Mouse (Mus musculus) liver, embryonic 16.5 days (tissue): ENCODE data around the gene Ctnnd1. TPM values are rescaled to one million over a fixed set of nuclear protein-coding genes. Genes with fewer than 3 reads are reported as not detected.

Experiments
- ATAC-seq: fragments of 200-750 bp; cut with Nextera tagmentation; 2 replicates; pipeline ENCODE4 v1.8.0; 2017; ENCODE audit warnings: low read depth, mild to moderate bottlenecking, moderate number of reproducible peaks, moderate library complexity
- H3K27ac ChIP-seq: fragments of 300-500 bp; sonication (generic); 2 replicates; pipeline ENCODE4 v1.5.1; 2014; ENCODE audit warnings: mild to moderate bottlenecking, low read length
- H3K27me3 ChIP-seq: fragments of 300-500 bp; sonication (generic); 2 replicates; pipeline ENCODE4 v1.6.1; 2014; ENCODE audit warnings: low read depth, low read length, mixed read lengths; ENCODE audit not compliant: control insufficient read depth, insufficient read depth
- H3K36me3 ChIP-seq: fragments of 300-500 bp; sonication (generic); 2 replicates; pipeline ENCODE4 v1.6.1; 2014; ENCODE audit warnings: mild to moderate bottlenecking; ENCODE audit not compliant: control insufficient read depth, insufficient read depth
- H3K4me1 ChIP-seq: fragments of 300-500 bp; sonication (generic); 2 replicates; pipeline ENCODE4 v1.6.1; 2014; ENCODE audit warnings: low read depth, low read length, mixed read lengths; ENCODE audit not compliant: control insufficient read depth
- H3K4me2 ChIP-seq: fragments of 300-500 bp; sonication (generic); 2 replicates; pipeline ENCODE4 v1.6.1; 2014; ENCODE audit warnings: low read depth, low read length, mixed read lengths
- H3K4me3 ChIP-seq: fragments of 300-500 bp; sonication (generic); 2 replicates; pipeline ENCODE4 v1.5.1; 2014; ENCODE audit warnings: low read depth, mild to moderate bottlenecking, low read length
- H3K9ac ChIP-seq: fragments of 300-500 bp; sonication (generic); 2 replicates; pipeline ENCODE4 v1.6.1; 2014; ENCODE audit warnings: low read depth, low read length
- H3K9me3 ChIP-seq: fragments of 300-500 bp; sonication (generic); replicated peaks from 2 replicates; pipeline ENCODE4 v1.6.1; 2016; ENCODE audit warnings: low read length; ENCODE audit not compliant: control insufficient read depth
- whole genome bisulfite sequencing: fragments of 180-500 bp; shearing (Covaris S2); extraction: QIAGEN DNeasy Blood & Tissue Kit; methylation state at CpG from one replicate; pipeline ENCODE4 v1.1.7; 2014; ENCODE audit not compliant: insufficient replicate concordance; 5-methylcytosine and 5-hydroxymethylcytosine counted together
- polyA plus RNA-seq: library from polyadenylated mRNA; unstranded; fragments of >200 nt; fragmentation: Nextera tagmentation; extraction: Ambion mirVana; gene quantifications from 2 replicates; pipeline ENCODE4 v1.2.1, GENCODE M21; 2015

Ctnnd1 gene
- polyA plus RNA-seq, 1 experiment from 2014 or later = 16.0 TPM

- H3K9me3 ChIP-seq = no peaks in the 10 kb centered on the region
- no peak overlapping the region for H3K9ac ChIP-seq
- no peak for ATAC-seq
- 69% methylated on average over 6 of the region's 6 CpGs for WGBS
- H3K4me1 ChIP-seq = no peaks in the 10 kb centered on the region
- H3K36me3 ChIP-seq = peaks cover 8% of the 10 kb centered on the region
- H3K27ac ChIP-seq = no peak overlapping the region
- no peak overlapping the region for H3K4me2 ChIP-seq
- H3K4me3 ChIP-seq = no peak overlapping the region
- H3K27me3 ChIP-seq = no peaks in the 10 kb centered on the region
These were observed 51.2 kb downstream of the Ctnnd1 start for GRCm38 (mm10) chr2:84599270-84599888.

GRCm38 (mm10) chr2:84597123-84597522 is 53.4 kb downstream of the Ctnnd1 start:
- no peaks in the 10 kb centered on the region for H3K9me3 ChIP-seq
- no peak for ATAC-seq
- no peak overlapping the region for H3K27ac ChIP-seq
- no peak overlapping the region for H3K9ac ChIP-seq
- WGBS = 66% methylated on average over 1 of the region's 1 CpGs
- no peaks in the 10 kb centered on the region for H3K27me3 ChIP-seq
- H3K4me1 ChIP-seq = no peaks in the 10 kb centered on the region
- H3K4me2 ChIP-seq = no peak overlapping the region
- no peaks in the 10 kb centered on the region; the same call in 1 of the 2 replicates for H3K36me3 ChIP-seq
- H3K4me3 ChIP-seq = no peak overlapping the region

GRCm38 (mm10) chr2:84592801-84593200 is 57.8 kb downstream of the Ctnnd1 start:
- Histone ChIP-seq H3K4me3 (no peak overlapping the region), H3K4me2 (no peak overlapping the region), H3K36me3 (no peaks in the 10 kb centered on the region), H3K4me1 (no peaks in the 10 kb centered on the region), H3K27ac (no peak overlapping the region), H3K9me3 (no peaks in the 10 kb centered on the region), H3K9ac (no peak overlapping the region), H3K27me3 (no peaks in the 10 kb centered on the region)
- WGBS = 38% methylated on average over 8 of the region's 8 CpGs
- ATAC-seq = no peak

DNA sequence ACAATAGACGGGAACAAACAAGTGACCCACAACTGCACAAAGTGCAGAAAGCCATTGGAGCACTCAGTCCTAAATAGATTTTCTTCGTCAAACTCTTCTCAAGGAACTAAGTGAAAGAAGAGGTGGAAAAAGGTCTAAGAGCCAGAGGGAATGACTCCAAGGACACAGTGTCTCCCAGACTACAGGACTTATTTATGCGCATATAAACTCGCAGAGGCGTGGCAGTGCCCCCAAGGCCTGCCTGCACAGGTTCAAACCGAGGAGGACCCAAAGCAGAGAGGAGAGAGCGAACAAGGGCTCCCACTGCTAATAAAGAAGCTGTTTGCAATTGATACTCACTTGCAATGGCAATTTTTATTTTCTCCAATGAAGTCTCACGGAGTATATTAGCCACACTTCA is 64.9 kb downstream of the Ctnnd1 start:
- 74% methylated on average over 8 of the region's 8 CpGs for WGBS
- ATAC-seq = no peak
- Histone ChIP-seq H3K27me3 (no peaks in the 10 kb centered on the region), H3K27ac (no peak overlapping the region), H3K4me2 (no peak overlapping the region), H3K9ac (no peak overlapping the region), H3K4me1 (no peaks in the 10 kb centered on the region), H3K4me3 (no peak overlapping the region), H3K9me3 (no peaks in the 10 kb centered on the region), H3K36me3 (no peaks in the 10 kb centered on the region)

- H3K4me1 ChIP-seq = no peaks in the 10 kb centered on the region
- no peak overlapping the region for H3K9ac ChIP-seq
- no peak for ATAC-seq
- H3K4me3 ChIP-seq = no peak overlapping the region
- no peaks in the 10 kb centered on the region for H3K9me3 ChIP-seq
- H3K4me2 ChIP-seq = no peak overlapping the region
- H3K27me3 ChIP-seq = no peaks in the 10 kb centered on the region
- H3K27ac ChIP-seq = no peak overlapping the region
- H3K36me3 ChIP-seq = no peaks in the 10 kb centered on the region
- WGBS = 60% methylated on average over 5 of the region's 5 CpGs
These were observed 68.3 kb downstream of the Ctnnd1 start for GRCm38 (mm10) chr2:84582286-84582685.

DNA sequence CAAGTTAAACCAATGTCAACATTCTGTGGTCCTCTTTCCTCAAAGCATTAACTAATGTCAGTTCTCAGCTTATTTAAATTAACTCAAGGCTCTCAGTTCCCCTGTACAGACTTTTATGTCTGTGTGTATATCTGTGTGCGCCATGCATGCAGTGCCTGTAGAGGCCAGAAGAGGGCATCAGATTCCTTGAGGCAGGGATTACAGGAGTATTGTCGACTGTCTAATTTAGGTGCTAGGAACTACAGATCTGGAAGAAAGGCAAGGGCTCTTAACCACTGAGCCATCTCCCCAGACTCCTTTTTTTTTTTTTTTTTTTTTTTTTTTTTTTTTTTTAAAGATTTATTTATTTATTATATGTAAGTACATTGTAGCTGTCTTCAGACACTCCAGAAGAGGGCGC is 69.4 kb downstream of the Ctnnd1 start:
- no peaks in the 10 kb centered on the region for H3K4me1 ChIP-seq
- H3K36me3 ChIP-seq = no peaks in the 10 kb centered on the region
- no peak overlapping the region for H3K9ac ChIP-seq
- no peak overlapping the region for H3K27ac ChIP-seq
- no peak overlapping the region for H3K4me2 ChIP-seq
- no peak for ATAC-seq
- WGBS = 78% methylated on average over 2 of the region's 3 CpGs
- H3K4me3 ChIP-seq = no peak overlapping the region
- H3K27me3 ChIP-seq = no peaks in the 10 kb centered on the region
- no peaks in the 10 kb centered on the region for H3K9me3 ChIP-seq

GRCm38 (mm10) chr2:84579311-84579710 is 71.3 kb downstream of the Ctnnd1 start:
- H3K4me3 ChIP-seq = no peak overlapping the region
- no peaks in the 10 kb centered on the region for H3K36me3 ChIP-seq
- H3K4me1 ChIP-seq = no peaks in the 10 kb centered on the region
- no peak for ATAC-seq
- H3K4me2 ChIP-seq = no peak overlapping the region
- H3K9me3 ChIP-seq = no peaks in the 10 kb centered on the region
- WGBS = 65% methylated on average over 2 of the region's 2 CpGs
- no peak overlapping the region for H3K9ac ChIP-seq
- H3K27me3 ChIP-seq = no peaks in the 10 kb centered on the region
- H3K27ac ChIP-seq = no peak overlapping the region

DNA sequence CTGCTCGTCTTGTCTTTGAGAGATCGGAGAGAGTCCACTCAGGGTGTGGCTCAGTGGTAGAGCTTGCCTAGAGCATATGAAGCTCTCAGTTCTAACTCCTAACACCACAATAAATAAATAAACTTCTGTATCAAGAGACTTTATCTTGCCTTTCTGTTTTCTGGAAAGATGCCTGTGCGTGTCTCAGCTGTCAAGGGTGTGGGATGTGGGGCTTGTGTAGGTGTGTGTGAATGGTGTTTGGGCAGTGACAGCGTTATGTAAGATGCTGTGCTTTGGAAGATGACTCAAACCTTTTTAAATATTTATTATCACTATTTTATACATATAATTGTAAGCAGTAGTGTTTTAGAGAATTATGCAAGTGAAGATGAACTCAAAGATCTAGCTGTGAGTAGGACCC is 76.4 kb downstream of the Ctnnd1 start:
- Histone ChIP-seq H3K27ac (no peak overlapping the region), H3K27me3 (no peaks in the 10 kb centered on the region), H3K4me1 (no peaks in the 10 kb centered on the region), H3K9ac (no peak overlapping the region), H3K4me3 (no peak overlapping the region), H3K4me2 (no peak overlapping the region), H3K36me3 (no peaks in the 10 kb centered on the region), H3K9me3 (no peaks in the 10 kb centered on the region)
- 75% methylated on average over 4 of the region's 4 CpGs for WGBS
- ATAC-seq = no peak

- H3K4me3 ChIP-seq = no peak overlapping the region
- no peaks in the 10 kb centered on the region for H3K9me3 ChIP-seq
- no peak overlapping the region for H3K27ac ChIP-seq
- 33% methylated on average over 10 of the region's 10 CpGs for WGBS
- H3K36me3 ChIP-seq = no peaks in the 10 kb centered on the region
- no peak for ATAC-seq
- H3K4me1 ChIP-seq = no peaks in the 10 kb centered on the region
- no peak overlapping the region for H3K4me2 ChIP-seq
- H3K9ac ChIP-seq = no peak overlapping the region
- H3K27me3 ChIP-seq = no peaks in the 10 kb centered on the region
These were observed 93.6 kb downstream of the Ctnnd1 start for GRCm38 (mm10) chr2:84556888-84557514.
